Mouse (Mus musculus): ENCODE measurements at regions not wholly inside any gene's neighbourhood (a gene's known extent, or its start where the extent isn't known, plus 50 kb on each side); places are given as distances from the start of the nearest gene placed in this dataset.

DNA sequence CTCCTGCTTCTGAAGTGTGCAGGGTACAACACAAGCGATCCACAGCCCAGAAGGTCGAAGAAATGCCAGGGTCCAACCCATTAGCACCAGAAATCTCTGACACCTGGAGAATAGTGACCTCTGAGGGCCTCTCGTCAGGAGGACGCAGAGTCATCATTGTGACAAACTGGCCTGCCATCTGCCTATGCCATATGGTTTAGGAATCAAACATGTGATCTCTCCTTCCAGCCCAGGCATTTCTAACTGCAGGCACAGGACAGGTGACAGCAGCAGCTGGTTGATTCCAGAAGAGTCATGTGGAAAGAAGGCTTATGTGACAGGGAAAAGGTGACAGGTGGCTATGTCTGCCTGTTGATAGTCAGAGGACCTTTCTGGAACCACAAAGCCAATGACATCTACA lies 476.0 kb upstream of the Vstm2b start:
- peak; percentile 24 for DNase-seq (ENCODE audit: low spot score)

DNA sequence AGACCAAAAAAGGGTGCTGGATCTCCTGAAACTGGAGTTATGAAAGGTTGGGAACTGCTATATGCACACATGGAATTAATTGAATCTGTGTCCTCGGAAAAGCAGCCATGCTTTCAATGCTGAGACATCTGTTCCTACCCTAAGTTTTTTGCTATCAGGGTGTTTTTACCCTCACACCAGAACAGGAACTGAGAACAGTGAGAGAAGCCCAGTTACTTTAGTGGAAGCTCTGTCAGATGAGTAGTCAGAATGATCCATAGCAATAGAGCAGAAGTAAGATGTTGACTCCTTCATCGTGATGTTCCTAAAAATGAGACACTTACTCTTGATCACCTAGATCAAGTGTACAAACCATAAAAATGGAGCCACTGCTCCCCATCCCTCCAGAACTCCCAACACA lies 468.7 kb upstream of the Vstm2b start:
- no peak for DNase-seq (ENCODE audit: low spot score)

DNA sequence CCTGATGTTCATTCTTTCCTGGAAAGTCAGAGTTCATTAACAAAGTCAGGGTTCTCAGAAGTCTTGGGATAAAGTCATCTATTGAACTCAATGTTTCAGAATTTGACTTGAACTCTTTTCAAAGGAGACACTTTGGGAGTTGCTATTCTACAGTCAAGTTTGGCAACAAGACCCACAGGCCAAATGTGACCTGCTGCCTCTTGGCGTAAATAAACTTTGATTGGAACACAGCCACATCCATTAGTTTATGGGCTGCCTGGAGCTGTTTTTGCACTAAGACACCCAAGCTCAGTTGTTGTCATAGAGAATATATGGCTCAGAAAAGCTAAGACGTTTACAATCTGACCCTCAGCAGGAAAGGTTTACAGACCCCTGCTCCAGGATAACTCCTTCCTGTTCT lies 464.2 kb upstream of the Vstm2b start:
- no peak for DNase-seq (ENCODE audit: low spot score)

DNA sequence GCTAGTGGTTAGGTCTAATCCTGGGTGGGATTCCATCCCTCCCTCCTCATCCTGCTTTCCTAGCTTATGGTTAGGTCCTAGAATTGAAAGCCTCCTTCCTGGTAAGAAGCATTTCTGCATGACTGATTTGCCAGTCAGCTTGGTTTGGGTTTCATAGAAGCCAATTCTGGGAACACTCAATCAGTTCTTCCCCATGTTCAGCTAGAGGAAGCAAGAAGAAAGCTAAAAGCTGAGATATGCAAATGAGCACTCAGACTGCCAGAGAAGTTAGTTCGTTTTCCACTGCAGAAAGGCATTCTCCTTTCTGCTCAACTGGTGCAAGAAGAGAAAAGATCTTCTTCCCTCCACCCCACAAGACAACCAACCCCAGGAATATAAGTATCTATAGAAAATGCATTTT lies 457.0 kb upstream of the Vstm2b start:
- DNase-seq (ENCODE audit: low spot score): no peak

DNA sequence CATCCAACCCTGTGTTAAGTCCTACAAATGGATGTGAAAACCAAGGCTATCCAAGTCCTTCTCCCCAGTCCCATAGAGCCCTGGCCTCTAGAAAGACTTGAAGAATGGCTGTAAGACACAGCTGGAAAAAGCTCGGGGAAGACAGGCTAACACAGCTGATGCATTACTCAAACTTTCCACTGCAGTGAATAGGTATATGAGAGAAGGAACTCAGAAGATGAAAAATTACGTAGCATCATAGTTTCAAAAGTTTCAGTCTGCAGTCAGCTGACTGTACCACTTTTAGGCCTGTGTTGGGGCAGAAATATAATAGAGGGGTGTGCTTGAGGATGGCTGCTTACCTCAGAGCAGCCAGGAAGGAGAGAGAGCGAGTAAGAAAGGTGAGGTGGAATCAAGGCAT lies 456.3 kb upstream of the Vstm2b start:
- no peak for DNase-seq (ENCODE audit: low spot score)

DNA sequence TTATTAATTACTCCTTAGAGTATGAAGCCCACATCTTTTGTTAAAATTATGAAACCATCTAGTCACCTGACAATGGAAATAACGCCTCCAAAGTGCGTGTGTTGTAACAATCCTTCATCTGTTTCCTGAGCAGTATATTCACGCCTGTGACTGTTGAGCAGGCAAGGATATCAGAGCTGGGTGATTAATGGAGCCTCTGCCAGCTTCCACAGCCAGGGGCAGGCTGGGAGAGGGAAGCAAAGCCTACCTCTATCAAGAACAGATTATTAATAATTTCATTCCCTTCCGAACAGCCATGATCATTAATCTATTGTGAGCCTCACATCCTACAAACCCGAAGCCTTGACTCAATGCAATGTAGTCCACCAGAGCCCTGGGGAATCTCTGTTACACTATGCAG lies 431.7 kb upstream of the Vstm2b start:
- no peak for DNase-seq (ENCODE audit: low spot score)

DNA sequence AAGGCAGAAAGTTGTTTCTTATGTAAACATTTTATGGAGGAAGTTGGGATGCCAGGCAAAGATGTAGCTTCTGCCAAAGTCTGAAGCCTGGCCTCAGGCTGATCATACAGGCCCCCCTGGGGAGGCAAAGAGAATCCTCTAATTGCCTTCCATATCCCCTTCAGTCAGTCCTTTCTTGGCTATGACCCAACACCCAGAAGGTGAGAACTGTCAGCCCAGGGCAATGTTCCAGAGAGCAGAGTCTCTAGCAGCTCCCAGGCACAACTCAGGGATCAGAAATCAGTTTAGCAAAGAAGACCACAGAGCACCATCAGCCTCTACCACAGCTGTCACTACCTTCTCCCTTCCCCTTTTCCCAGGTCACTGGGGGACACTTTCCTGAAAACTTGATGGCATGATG lies 410.9 kb upstream of the Vstm2b start:
- no peak for DNase-seq (ENCODE audit: low spot score)

DNA sequence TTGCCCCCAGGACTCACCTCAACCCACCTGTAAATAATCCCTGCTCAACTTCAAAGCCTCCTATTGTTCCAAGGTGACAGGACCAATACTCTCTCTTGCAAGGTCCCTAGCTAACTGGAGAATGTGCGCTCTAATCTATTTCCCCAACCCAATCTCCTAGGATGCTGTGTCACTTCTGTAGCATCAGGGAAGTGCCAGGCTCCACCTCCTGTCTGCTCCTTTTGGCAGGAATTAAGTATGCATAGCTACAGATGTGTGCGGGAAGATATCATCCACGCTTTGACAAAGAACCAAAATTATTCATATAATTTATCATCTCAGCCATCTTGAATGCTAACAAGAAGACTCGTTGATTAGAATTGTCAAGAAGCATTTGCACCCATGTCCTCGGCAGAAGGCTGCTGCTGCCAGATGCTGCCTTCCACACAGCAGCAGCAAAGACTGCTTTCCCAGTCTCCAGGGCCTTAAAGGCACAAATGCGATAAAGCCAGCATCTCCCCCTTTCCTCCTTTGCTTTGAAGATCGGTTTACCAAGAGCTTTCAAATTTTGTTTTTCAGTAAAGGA lies 375.3 kb upstream of the Vstm2b start:
- no peak for DNase-seq (ENCODE audit: low spot score)

DNA sequence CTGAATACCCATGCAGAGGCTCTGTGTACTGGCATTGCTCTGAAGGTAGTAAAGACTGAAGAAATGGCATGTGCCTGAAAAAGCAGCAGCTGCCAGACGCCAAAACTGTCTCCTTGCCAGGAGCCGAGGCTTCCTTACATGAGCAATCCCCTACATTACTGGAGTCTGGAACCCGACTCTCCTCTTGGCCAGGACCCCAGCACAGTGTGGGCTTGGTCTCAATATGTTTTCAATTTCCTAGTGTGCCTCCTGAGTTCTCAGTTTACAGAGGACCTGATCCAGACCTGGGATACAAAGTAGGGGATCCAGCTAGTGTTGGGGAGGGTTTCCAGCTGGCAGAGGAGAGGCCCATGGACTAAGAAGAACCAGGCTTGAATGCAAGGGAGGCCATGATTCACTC lies 361.5 kb upstream of the Vstm2b start:
- no peak for DNase-seq (ENCODE audit: low spot score)

DNA sequence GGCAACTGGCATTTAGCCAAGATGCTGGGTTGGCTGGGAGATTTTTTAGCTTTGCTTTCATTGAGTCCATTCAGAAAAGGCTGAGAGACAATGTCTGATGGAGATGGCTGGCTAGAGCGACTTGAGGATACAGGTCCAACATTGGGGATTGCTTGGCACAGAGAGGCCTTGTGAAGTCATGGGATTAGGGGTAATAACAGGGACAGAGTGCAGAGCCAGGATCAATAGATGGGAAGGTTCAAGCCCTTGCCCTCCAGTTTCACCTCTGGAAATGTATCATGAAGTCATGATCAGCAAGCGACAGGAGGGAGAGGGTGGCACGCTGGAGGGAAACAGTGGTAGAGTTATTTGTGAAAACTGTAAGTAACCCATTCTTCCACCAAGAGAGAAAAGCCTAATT lies 360.5 kb upstream of the Vstm2b start:
- DNase-seq (ENCODE audit: low spot score): no peak

DNA sequence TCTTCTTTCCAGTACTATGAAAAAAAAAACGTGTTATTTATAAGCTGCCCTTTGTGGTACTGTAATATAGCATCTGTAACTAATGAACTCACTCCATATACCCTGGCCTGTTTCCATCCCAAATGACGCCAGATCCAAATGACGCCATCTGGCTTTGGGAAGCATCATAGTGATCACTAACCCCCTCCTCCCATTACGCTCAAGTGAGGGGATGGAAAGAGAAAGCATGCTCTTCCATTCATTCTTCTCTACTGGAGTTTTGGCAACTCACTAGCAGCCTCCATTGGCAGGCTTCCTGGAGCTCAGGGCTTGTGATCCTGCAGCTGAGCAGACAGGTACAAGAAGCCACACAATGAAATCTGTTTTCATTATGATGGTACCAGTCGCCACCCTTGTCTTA lies 358.3 kb upstream of the Vstm2b start:
- no peak for DNase-seq (ENCODE audit: low spot score)

DNA sequence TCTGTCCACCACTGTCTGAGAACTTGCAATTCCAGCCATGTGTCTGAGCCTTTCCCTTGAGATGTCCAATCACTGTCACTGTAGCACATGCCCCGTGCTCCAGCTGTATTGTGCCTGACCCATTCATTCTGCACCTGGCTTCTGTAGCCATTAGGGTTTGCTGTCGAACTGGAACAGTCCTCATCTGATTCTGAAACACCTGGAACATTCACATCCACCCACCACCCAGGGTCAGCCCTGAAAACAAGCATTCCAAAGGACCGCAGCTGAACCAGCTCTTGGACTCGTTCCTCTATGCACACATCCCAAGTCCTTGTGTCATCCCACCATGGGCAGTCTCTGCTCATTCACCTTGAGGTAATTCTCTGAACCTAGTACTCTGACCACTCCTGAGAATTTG lies 356.8 kb upstream of the Vstm2b start:
- DNase-seq (ENCODE audit: low spot score): no peak

DNA sequence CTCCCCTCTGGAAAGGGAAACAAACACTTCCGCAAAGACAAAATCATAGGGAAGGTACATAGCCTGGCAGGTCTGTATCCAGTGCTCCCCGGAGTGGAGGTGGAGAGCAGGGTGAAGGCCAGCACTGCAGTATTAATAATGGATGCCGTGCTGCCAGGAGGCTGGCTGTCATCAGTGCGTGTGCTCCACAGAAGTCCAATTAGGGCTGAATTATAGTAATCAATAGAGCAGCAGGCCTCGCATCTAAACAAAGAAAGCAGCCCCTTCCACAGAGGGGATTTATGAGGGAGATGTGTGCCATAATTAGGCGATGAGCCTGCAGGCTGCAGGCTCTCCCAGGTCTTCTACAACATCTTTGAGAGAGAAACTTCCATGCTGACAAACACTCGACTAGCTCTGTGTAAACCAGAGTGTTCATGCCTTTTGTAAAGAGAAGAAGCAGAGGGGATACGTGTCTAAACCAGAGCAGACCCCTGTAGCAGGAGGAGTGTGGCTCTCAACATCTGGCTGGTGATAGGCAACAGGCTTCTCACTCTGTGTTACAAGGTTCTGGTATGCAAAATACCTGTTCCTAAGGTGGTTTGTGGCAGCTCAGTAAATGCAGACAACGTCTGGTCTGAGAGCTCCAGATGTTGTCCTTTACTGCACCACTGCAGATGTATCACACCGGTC lies 334.5 kb upstream of the Vstm2b start:
- DNase-seq (ENCODE audit: low spot score): peak; percentile 45

DNA sequence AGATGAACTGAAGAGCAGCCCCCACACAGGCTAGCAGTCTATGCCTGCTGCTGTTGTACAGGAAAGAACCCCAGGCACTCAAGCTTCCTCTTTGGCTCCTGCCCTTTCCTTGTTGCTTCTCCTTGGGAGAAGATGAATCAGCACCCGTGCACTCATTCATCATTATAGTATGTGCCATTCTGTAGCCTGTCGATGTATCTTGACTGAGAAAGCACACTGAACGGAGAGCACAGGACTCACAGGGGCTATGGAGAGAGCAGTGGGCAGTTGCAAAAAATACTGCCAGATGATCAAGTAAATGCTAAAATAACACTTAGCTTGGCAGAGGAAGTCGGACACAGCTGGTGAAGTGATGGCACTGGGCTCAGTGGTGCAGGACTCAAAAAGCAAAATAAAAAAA lies 322.2 kb upstream of the Vstm2b start:
- DNase-seq (ENCODE audit: low spot score): no peak

DNA sequence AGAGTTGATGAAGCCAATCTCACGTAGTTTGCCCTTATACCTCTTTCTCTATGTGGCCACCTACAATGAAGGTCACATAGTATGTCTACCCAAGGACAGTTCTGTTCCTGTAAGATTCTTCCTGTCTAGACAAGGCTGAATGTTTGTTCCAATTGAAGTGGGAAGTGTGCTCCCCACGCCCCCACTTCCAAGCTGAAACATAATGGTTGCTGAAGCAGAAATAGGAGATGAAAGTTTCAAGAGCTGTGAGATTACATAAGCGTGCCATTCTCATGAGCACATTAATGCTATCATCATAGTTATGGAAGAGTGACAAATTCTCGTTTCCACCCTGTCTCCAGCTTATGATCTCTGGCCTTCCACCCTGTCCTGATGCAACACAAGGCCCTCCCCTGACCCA lies 320.8 kb upstream of the Vstm2b start:
- DNase-seq (ENCODE audit: low spot score): no peak

DNA sequence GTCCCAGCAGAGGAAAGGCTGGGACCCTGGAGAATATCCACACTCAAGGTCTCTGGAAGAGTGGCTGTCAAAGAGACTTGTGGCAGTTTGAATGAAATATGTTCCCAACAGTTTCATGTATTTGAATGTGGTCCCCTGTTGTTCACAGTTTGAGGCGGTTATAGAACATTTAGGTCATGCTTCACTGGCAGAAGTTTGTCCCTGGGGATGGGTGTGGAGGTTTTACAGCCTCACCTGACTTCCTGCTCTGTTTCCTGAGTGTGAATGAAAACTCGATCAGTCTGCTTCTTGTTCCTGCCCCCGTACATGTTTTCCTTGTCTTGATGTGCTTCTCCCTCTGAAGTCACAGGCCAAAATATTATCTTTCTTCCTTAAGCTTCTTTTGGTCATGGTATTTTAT lies 277.4 kb upstream of the Vstm2b start:
- DNase-seq (ENCODE audit: low spot score): no peak

DNA sequence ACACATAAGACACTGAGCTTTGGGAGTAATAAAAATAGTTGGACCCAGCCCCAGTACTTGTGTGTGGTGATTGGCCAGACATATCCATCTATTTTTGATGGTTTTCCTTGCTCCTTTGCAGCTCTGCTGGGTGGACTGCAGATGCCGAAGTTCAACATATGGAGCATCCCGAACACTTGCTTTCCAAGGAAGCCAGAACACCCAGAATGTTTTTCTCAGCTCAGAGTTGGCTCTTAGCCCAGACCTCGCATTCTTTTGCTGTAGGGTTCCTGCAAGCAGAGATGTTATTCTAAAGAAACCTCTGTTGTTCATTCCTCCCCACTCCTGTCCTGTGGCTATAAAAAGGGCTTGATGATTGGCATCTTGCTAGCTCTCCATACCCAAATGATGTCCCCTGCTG lies 275.3 kb upstream of the Vstm2b start:
- no peak for DNase-seq (ENCODE audit: low spot score)

DNA sequence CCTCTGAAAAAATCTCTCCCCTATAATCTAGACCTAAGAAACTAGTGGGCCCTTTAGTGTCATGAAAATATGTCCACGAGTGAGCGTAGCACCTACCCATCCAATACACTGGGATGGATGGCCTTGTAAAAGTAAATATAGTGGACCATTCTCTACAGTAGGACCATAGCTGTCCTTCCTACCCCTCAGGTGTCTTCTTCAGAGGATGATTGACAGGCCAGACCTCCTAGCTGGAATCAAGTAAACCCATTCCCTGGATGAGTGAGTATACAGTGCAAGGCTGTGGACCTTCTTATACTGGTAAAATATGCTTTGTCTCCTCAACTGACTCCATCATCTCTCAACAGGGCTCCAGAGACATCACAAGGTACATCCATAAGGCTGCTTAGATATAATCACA lies 274.8 kb upstream of the Vstm2b start:
- DNase-seq (ENCODE audit: low spot score): no peak

DNA sequence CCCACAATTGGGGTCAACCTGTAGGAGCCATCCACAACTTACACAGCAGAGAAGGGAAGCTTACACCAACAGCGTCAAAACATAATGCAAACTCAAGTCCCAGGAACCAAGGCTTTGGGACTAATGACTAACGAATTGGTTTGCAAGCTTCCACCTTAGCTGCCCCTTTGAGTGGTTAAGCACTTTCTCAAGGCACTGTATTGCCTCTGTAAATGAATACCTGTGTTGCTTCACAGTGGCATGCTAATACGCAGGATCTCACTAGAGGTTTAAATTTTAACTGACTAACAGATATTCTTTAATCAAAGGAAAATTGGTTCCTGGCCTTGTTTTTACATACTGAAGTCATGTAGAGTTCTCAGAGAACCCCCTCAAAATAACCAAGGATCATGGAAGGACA lies 261.8 kb upstream of the Vstm2b start:
- DNase-seq (ENCODE audit: low spot score): no peak

DNA sequence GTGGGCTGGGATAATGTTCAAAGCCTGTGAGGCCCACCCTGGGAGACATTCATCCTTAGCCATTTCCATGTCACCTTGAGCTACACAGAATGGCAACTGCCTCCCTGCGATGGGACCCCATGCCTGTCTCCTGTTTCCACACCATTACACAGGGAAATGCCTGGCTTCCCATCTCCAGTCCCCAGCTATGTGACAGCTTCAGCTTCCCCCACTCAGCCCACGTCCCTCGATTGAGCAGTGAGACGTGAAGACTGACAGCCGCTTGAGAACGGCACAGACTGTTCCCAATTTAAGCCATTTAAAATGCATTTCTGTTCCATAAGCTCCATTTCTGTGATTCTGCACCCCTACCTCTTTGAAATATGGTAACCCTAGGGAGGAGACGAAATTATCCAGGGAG lies 243.1 kb upstream of the Vstm2b start:
- DNase-seq (ENCODE audit: low spot score): peak; percentile 46

DNA sequence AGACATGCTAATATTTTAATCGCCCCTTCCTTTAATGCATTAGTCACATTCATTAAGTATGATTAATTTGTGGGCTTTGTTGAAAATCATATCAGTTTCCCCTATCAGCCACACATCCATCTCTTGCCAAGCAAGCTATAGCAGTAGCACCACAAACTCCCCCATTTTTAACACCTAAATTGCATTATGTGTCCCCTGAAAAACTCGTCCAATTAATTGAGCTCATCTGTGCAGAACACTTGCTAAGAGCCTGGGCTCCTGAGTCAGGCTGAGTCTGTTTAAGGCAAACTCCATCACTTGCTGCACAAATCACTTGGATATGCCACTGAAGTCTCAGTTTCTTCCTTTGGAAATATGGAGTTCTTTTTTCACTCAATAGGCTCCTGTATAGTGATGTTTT lies 242.7 kb upstream of the Vstm2b start:
- no peak for DNase-seq (ENCODE audit: low spot score)

DNA sequence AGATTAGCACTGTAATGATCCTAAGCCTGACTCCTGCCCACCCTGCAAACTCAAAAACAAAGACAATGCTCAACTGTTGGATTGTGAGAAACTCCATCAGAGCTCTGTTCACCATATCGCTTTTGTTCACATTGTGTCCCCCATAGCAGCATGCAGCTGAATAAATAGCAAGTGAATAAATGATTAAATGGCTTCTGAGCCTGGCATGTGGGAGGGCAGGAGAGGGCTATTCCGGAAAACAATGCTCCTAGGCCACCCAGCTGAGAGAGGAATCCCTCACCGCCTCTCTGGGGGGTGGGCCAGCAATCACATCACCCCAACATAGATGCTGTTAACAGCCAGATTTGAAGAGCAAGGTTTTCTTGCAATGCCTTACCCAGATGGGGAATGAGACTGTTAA lies 238.5 kb upstream of the Vstm2b start:
- DNase-seq (ENCODE audit: low spot score): no peak

DNA sequence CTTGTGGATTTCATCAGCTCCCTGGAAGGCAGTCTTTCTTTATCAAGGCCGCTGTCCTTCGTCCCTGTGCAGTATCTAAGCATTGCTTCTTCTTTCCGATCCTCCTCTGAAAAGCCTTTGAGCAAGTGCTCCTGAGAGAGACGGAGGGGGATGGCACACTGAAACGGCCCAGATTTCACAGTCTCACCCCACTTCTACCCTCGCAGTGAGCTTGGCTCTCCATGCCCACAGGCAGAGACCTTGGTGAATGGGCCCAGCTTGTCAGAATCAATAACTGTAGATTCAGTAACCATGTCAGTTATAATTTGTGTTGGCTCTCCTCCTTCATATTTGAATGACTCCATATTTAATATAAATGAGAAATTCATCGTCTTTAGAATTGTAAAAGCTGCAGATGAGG lies 234.3 kb upstream of the Vstm2b start:
- no peak for DNase-seq (ENCODE audit: low spot score)

DNA sequence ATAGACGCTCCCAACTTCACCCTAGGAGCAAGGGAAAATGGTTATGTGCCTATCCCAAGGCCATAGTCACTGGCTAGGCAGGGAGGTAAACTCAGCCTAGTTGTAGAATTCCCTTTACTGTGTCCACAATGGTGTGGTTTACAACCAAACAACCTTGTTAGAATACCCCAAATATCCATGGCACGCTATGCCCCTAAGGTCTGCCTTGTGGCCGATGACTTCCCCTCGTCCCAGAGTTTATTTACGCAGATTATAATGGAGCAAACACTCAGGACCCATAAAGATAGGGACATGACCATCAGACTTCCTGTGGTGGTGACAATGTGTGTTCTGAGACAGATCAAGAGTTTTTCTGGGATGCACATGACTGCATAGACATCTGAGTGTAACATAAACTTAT lies 231.5 kb upstream of the Vstm2b start:
- no peak for DNase-seq (ENCODE audit: low spot score)

DNA sequence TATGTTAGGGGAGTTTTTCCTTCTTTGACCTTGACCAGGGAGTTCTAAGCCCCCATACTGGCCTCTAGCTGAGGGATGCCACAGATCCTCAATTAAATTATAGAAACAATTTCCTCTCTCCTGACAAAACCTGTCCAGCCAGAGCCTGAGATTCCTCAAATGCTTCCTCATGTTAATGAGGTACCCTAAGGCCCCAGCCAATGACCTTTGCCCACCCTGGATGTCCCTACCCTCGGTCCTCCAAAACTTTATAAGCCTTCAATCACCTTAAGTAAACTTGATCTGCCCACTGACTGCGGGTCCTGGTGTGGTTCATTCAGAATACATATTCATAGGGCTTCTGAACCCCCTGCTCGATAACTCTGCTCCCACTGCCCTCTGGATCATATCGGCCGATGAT lies 227.7 kb upstream of the Vstm2b start:
- DNase-seq (ENCODE audit: low spot score): no peak

Data from retina, embryonic 14.5 days (tissue).